Mouse (Mus musculus): ENCODE results near the gene Ephb6.

Ephb6 gene

GRCm38 (mm10) chr6:41628180-41628579 is 22.9 kb downstream of the Ephb6 start:
- no peak for DNase-seq (ENCODE audit: low spot score)

- DNase-seq (ENCODE audit: low spot score), result no peak
Observed at GRCm38 (mm10) chr6:41630791-41631190, 25.5 kb downstream of the Ephb6 start.

GRCm38 (mm10) chr6:41631549-41631948 is 26.3 kb downstream of the Ephb6 start:
- no peak for DNase-seq (ENCODE audit: low spot score)

- DNase-seq (ENCODE audit: low spot score), result no peak
Observed at GRCm38 (mm10) chr6:41635211-41635610, 29.9 kb downstream of the Ephb6 start.

- no peak for DNase-seq (ENCODE audit: low spot score)
Observed at GRCm38 (mm10) chr6:41636178-41636577, 30.9 kb downstream of the Ephb6 start, which contains the start of gene Trpv6. TSS of gene Trpv6 (minus strand) at chr6:41636405.

GRCm38 (mm10) chr6:41637393-41637792 is 32.1 kb downstream of the Ephb6 start:
- no peak for DNase-seq (ENCODE audit: low spot score)

- DNase-seq (ENCODE audit: low spot score), result no peak
Observed at GRCm38 (mm10) chr6:41637927-41638506, 32.7 kb downstream of the Ephb6 start.

- DNase-seq (ENCODE audit: low spot score), result no peak
Observed at GRCm38 (mm10) chr6:41640449-41640848, 35.2 kb downstream of the Ephb6 start.

GRCm38 (mm10) chr6:41641173-41641866 is 36.0 kb downstream of the Ephb6 start:
- no peak for DNase-seq (ENCODE audit: low spot score)

- DNase-seq (ENCODE audit: low spot score), result no peak
Observed at GRCm38 (mm10) chr6:41642765-41643164, 37.5 kb downstream of the Ephb6 start.

GRCm38 (mm10) chr6:41643227-41643626 is 37.9 kb downstream of the Ephb6 start:
- no peak for DNase-seq (ENCODE audit: low spot score)

GRCm38 (mm10) chr6:41646220-41646619 is 40.9 kb downstream of the Ephb6 start:
- no peak for DNase-seq (ENCODE audit: low spot score)

GRCm38 (mm10) chr6:41646672-41647071 is 41.4 kb downstream of the Ephb6 start:
- DNase-seq (ENCODE audit: low spot score), result no peak

- DNase-seq (ENCODE audit: low spot score), result no peak
Observed at GRCm38 (mm10) chr6:41653173-41653572, 47.9 kb downstream of the Ephb6 start.

GRCm38 (mm10) chr6:41654648-41655047 is 49.4 kb downstream of the Ephb6 start:
- DNase-seq (ENCODE audit: low spot score), result no peak

GRCm38 (mm10) chr6:41658487-41658886 is 53.2 kb downstream of the Ephb6 start:
- DNase-seq (ENCODE audit: low spot score), result no peak

- no peak for DNase-seq (ENCODE audit: low spot score)
Observed at GRCm38 (mm10) chr6:41662320-41662719, 57.0 kb downstream of the Ephb6 start.

Measured in urinary bladder, postnatal 25 days (tissue).